Mouse (Mus musculus) erythroid progenitor cell, adult 5-6 weeks (primary cell): ENCODE measurements around the gene Phactr2. TPM values are rescaled to one million over a fixed set of nuclear protein-coding genes. Genes with fewer than 3 reads are reported as not detected.
"Not testable (repeated sequence)": the region's sequence is repeated elsewhere in the genome, so short reads cannot be mapped to it uniquely, and the experiment has no call there.

Experiments used
- ATAC-seq: replicated peaks from 2 replicates; pipeline ENCODE4 v1.8.0; 2016; ENCODE audit warnings: moderate number of reproducible peaks, mild to moderate bottlenecking, moderate TSS enrichment, inconsistent platforms; ENCODE audit not compliant: poor library complexity, low FRiP score, severe bottlenecking
- total RNA-seq, 2 experiments: library from RNA; stranded (forward) in 1 of 2; stranded (reverse) in 1 of 2; fragments of 150-400 nt in 1 of 2; fragments of 186-747, 209-891 nt in 1 of 2; gene quantifications; 2 replicates each; pipeline versions ENCODE4 v1.2.3 to v1.2.4; 2015 to 2017; ENCODE audit warnings: low replicate concordance in 2 of 2

Phactr2 gene
- total RNA-seq, 2 experiments from 2014 or later = 5.0 to 6.9 TPM

GRCm38 (mm10) chr10:13234503-13234902, 239.7 kb downstream of the Phactr2 start:
- ATAC-seq = no peak

- ATAC-seq = no peak
These were observed 240.3 kb downstream of the Phactr2 start for GRCm38 (mm10) chr10:13233941-13234340.

- ATAC-seq = no peak
These were observed 241.0 kb downstream of the Phactr2 start for GRCm38 (mm10) chr10:13233143-13233622.

GRCm38 (mm10) chr10:13232443-13233142, 241.6 kb downstream of the Phactr2 start:
- no peak for ATAC-seq

- no peak for ATAC-seq
These were observed 243.5 kb downstream of the Phactr2 start for GRCm38 (mm10) chr10:13230716-13231115.

- no peak for ATAC-seq
These were observed 248.7 kb downstream of the Phactr2 start for GRCm38 (mm10) chr10:13225377-13226063.

GRCm38 (mm10) chr10:13222135-13222534, 252.1 kb downstream of the Phactr2 start:
- no peak for ATAC-seq

GRCm38 (mm10) chr10:13220061-13220460, 254.2 kb downstream of the Phactr2 start:
- no peak for ATAC-seq

GRCm38 (mm10) chr10:13213956-13214355, 260.3 kb downstream of the Phactr2 start:
- ATAC-seq = no peak

- no peak for ATAC-seq
These were observed 261.4 kb downstream of the Phactr2 start for GRCm38 (mm10) chr10:13212829-13213228.

- no peak for ATAC-seq
These were observed 261.9 kb downstream of the Phactr2 start for GRCm38 (mm10) chr10:13212326-13212725.

- no peak for ATAC-seq
These were observed 264.1 kb downstream of the Phactr2 start for GRCm38 (mm10) chr10:13209930-13210637.

- no peak for ATAC-seq
These were observed 264.7 kb downstream of the Phactr2 start for GRCm38 (mm10) chr10:13209506-13209905.

GRCm38 (mm10) chr10:13209061-13209460, 265.2 kb downstream of the Phactr2 start:
- no peak for ATAC-seq

GRCm38 (mm10) chr10:13201741-13202293, 272.4 kb downstream of the Phactr2 start:
- no peak for ATAC-seq

- ATAC-seq = no peak
These were observed 273.4 kb downstream of the Phactr2 start for GRCm38 (mm10) chr10:13200862-13201261.

- no peak for ATAC-seq
These were observed 275.0 kb downstream of the Phactr2 start for GRCm38 (mm10) chr10:13199234-13199633.

- no peak for ATAC-seq
These were observed 277.2 kb downstream of the Phactr2 start for GRCm38 (mm10) chr10:13196872-13197507.

- not testable (repeated sequence) for ATAC-seq
These were observed 280.7 kb downstream of the Phactr2 start for GRCm38 (mm10) chr10:13193496-13193895.
